Mouse (Mus musculus) stomach, postnatal 0 days (tissue): Measurements from ENCODE around the gene Xpc.

Experiments
- CTCF ChIP-seq: IDR thresholded peaks from 2 replicates; pipeline ENCODE4 v1.5.1; 2016; ENCODE audit warnings: antibody characterized with exemption, low read depth, mild to moderate bottlenecking, moderate library complexity
- EP300 ChIP-seq: optimal IDR thresholded peaks from 2 replicates; pipeline ENCODE3; 2016; ENCODE audit warnings: antibody characterized with exemption

DNA sequence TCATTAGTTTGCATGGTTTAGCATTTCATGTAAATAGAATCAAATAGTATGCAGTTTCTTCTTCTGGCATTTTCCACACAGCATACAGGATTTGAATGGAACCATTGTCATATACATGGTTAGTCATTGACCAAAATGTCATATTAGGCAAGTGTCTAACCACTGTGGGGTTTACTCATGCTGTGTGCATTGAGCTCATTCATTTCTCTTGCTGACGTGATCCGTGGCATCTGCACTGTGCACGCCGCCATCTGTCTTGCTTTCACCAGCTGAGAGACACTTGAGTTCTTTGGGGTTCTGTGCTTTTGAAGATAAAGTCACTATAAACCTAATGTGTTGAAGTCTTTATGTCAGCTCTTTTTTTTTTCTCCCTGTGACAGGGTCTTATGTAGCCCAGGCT lies 43.7 kb upstream of the Xpc start:
- TF ChIP-seq CTCF (no peak), EP300 (no peak)
